Mouse (Mus musculus) lung, postnatal 14 days (tissue): ENCODE results near the gene Ankfn1.
A peak's percentile ranks its signal among the peaks of the same experiment; 100 is the strongest.

Experiments
- DNase-seq: peaks from one replicate; pipeline ENCODE4 v3.0.0; 2021

Ankfn1 gene

DNA sequence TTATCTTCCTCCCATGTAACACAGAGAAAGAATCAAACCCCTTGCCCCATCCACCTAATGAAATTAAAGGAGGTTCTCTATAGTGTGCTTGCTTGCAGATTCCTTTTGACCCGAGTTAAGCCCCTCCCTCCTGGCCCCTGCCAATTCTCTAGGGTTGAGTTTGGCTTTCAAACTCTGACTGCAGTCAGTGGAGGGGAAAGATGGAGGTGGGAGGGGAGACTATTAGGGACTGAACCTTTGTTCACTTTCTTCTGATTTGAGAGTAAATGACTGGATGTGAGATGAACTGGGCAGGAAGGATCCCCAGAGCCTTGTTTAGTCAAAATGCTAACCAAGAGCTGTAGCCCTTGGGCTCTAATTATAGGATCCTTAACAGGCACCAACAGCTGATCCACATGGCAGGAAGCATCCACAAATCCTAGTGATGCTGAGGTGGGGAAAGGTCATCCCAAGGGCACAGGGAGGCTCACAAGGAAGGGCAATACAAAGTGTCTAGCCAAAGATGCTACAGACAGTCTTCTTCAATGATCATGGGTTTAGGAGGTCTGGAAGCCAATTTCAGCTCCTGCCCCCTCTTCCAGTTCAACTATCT is 103.4 kb downstream of the Ankfn1 start:
- no peak for DNase-seq

DNA sequence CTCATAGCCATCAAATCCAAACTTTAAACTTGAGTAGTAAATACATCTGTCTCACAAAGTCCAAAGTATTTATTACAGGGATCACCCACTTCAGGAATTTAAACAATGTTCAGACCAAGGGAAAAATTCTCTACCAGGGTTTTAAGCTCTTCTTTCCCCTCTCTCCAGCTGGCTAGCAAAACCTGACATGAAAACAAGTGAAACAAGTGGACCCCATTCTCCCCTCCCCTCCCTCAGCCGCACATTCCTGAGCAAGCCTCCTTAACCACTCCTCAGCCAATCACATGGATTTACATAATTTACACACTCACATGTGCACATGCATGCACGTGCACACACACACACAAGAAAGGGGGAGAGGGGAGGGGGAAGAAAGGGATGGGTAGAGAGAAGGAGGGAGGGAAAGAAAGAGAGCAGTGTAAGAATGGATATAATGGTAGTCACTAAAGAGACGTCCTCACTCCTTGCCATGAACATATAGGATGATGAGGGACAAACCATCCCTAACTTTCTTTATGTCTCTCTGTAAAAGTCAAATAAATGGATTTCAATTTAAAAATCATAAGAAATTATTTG is 104.9 kb downstream of the Ankfn1 start:
- no peak for DNase-seq

DNA sequence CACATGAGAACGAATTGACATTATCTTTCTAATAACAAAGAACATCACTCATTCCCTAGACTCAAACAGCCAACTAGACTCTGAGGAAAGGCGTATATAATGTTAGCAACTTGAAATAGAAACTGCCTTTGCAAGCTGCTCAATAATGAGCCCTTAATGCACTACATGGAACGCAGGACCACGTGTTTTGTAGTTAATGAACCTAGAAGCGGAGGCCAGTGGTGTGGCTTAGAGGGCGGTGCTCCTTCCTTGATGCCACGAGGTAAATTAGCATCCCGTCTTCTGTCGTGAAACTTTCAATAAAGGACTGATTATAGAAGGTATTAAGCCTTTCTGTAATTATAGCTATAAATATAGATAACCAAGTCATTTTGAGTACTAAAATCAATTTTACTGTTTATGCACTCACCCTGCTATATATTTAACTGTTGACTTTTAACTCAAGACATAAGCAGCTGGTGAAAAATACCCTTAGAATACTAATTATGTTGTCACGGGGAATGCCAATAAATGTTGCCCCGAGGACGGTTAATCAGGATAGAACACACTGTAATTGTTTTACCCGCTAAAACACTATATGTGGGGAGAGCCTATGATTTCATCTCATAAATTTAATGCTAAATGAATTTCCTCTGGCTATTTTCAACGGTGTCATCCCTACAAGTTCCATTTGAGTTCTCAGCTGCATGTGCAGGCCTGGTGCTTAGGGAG is 112.1 kb downstream of the Ankfn1 start:
- DNase-seq: no peak

GRCm38 (mm10) chr11:89659048-89659447 is 118.4 kb downstream of the Ankfn1 start:
- DNase-seq: no peak

DNA sequence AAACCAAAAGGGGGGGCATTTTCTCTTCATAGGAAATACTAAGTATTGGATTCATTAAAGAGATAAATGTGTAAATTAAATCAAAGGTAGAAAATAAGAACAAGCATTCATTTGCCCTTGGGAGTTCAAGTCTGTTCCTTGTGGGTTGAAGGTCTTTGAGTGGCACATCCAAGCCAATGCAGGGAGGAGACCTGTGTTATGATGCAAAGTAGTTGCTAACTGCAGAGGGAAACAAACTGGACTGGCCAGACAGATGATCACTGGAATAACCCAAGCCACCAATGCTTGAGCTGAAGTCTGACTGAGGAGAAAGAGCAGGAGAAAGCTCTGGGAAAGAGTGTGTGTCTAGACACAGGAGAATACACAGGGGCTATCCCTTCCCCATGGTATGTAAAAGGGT is 120.9 kb downstream of the Ankfn1 start:
- DNase-seq: no peak

- no peak for DNase-seq
Measured at GRCm38 (mm10) chr11:89635740-89636139, 141.7 kb downstream of the Ankfn1 start.

GRCm38 (mm10) chr11:89631315-89631714 is 146.1 kb downstream of the Ankfn1 start:
- DNase-seq: no peak

- DNase-seq: no peak
Measured at GRCm38 (mm10) chr11:89628562-89628961, 148.9 kb downstream of the Ankfn1 start.

DNA sequence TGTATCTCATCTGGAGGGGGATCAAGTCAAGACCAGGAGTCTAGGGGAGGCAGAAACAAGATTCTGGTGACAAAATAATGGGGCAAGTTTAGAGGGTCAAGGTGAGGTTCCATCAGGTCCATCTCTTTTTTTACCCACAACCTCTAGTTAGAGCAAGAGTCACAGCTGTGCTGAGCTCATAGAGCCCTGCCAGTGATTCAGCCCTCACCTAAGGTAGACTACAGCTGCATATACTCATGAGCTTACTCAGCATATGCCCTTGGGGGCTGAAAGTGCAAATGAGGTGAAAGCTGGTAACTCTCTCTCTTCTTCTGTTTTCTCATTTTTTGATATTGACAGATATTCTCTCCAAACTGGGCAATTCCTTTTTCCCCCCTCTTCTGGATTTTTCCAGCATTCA is 150.2 kb downstream of the Ankfn1 start:
- no peak for DNase-seq

DNA sequence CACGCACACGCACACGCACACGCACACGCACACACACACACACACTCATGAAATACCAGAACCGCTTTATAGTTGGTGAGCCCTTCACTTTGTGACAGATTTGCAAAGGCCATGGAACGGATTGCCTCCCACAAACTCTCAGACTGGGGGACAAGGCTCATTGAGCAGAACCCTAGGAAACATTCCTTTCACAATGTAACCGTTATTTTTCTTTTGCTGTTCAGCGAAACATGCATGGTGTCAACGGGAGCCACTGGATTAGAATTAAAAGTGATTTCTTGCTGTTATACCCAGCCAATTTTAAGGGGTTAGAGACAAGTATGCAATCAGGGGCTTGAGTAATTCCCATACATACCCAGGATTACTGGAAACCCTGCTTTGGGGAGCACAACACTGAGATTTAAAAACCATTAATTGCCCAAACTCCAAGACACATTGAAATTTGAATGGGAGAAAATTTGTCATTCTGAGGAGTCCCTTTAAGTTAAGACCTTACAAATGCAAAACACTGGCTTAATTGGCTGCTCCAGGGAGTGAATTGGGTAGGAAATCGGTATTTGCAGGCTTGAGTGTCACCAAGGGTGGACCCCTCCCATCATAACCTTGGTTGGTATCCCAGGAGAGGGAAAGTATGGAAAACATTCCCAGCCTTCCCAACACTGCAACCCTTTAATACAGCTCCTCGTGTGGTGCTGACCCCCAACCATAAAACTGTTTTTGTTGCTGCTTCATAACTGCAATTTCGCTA is 153.6 kb downstream of the Ankfn1 start:
- DNase-seq: no peak

DNA sequence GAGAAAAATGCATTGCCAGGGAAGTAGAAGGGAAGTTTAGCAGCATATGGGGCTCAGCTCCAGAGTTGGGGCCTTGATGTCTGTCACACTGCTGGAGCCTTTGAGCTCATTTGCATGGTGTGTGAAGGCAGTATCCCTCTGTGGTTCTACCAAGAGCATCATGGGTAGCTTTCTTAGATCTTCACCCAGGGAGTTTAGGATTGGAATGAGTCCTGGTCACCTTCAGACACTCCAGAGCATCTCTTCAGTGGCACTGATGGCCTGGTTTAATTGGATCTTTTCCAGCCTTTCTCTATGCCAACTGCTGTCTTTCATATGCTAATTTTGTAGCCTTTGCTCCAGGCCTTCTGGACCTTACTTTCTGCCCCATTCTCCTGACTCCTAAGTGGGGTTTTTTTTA is 157.5 kb downstream of the Ankfn1 start:
- no peak for DNase-seq

DNA sequence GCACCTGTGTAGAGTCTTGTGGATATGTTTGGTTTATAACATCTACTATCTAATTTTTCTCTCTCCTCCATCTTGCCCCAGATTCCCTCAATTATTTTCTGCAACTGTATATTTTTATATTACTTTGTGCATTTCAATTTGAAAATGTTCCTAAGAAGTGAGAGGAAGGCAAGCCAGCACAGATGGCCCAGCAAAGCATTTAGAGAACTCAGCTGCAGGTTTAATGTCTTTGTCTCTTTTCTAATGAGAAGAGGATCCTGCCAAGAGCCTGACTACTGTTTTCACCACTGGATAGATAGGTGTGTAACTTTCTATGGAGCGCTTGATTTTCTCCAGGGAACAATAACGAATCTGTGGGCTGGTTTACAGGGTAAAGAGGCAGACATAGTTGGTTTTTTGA is 161.6 kb downstream of the Ankfn1 start:
- DNase-seq: no peak

DNA sequence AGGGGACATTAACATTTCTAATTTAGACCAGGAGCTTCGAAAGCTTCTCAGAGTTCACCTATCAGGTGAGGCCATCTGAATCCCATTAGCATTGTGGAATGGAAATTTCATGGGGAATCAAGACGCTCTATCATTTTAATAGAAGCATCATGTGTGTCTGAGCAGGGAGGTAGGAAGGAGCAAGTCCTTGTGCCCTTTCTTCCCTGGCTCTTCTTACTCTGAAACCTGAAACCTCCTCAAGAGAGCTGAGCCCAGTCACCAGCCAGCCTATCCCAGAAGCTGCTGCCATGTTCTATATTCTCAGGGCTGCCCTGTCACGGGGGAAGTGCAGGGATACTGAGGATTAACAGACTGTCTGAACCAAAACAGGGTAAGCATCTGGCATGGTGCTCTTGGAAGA is 165.9 kb downstream of the Ankfn1 start:
- no peak for DNase-seq

- DNase-seq: no peak
Measured at GRCm38 (mm10) chr11:89608071-89608470, 169.4 kb downstream of the Ankfn1 start.

DNA sequence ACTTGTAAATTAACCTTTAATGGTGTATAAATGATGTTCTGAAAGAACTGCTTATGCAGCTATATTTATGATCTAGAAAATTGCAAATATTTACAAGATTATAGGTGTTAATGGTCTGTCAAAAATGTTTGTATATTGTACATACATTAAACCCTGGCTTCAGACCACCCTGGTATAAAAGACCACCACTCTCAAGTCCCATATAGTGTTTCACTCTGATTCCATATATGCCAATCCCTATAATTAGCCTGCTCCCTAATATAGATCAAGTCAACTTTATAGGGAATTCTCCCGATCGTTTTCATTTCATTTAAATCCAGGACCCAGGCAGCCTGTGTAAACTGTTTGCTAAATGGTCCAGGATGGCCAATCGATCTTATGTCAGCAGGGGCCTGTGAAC is 170.2 kb downstream of the Ankfn1 start:
- DNase-seq: no peak

DNA sequence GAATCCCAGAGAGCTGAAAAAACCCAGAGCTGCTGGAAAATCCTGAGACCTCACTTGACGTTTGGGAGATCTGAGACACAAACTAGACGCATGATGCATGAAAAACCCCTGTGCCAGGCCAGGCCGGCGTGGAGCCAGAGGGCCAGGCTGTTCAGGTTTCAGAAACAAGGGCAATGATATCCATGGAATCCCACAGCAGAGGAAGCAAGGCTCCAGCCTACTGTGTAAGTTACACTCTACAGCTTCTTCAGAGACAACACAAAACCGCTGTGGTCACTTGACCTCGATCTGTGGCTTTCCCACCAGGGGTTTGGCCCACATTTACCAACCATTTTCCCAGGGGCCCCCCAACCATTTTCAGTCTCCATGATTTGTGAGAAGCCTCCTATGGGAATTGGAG is 171.1 kb downstream of the Ankfn1 start:
- DNase-seq: no peak

DNA sequence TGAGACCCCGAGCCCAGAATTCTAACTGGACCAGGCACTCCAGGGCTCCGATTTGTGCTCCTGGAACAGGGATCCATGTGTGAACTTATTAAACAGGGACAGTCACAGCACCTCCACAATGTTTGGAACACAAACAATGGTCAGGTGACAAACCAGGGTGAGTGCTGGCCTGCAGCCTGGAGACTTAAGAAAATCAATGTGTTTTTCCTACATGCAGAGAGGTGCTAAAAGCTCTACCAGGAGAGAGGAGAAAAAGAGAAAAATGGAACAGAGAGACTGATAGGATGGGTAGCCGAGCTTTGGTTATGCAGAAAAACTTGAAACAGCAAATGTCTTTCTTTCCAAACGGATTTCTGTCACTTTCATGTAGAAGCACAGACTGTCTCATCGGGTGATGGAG is 174.5 kb downstream of the Ankfn1 start:
- DNase-seq: no peak

GRCm38 (mm10) chr11:89600921-89601515 is 176.4 kb downstream of the Ankfn1 start:
- peak; percentile 8 for DNase-seq

DNA sequence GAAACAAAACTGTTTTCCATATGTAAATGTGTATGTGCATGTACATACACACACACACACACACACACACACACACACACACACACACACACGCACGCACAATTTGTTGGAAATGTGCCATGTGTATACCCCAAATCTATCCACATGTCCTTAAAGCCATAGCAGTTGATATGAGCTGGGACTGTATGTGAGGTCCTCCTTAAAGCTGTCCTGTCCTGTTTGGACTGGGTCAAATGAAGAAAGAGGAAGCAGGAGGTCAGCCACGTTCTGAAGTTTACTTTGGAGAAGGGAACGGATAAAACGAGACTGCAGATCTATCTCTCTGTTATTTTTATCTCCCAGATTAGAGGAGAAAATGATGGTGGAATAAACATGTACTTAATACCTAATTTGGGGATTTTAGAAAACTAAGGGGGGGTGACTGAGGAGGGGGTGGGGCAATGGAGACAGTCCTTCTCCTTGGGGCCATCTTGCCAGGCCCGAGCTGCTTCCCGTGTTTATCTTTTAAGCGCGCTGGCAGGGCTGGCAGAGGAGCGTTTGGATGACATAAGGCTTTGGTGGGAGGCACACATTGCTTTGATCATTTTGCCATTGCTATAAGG is 187.1 kb downstream of the Ankfn1 start:
- DNase-seq: no peak

DNA sequence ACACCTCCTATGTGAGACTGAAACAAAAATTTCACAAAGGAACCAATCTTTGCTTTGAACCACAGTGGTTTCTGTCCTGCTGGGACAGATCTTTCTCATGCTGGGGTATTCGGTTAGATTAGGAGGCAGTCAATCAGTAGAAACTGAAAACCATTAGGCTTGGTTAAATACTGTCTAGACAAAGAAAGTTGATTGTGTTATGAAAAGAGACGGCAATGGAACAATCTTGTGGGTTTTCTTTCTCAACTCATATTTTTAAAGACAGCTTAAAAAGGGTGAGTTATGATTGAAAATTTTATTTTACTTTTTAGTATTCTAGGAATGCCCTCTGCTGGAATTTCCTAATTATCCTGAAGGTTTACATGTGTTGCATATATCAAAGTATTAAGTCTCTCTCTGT is 191.1 kb downstream of the Ankfn1 start:
- no peak for DNase-seq

DNA sequence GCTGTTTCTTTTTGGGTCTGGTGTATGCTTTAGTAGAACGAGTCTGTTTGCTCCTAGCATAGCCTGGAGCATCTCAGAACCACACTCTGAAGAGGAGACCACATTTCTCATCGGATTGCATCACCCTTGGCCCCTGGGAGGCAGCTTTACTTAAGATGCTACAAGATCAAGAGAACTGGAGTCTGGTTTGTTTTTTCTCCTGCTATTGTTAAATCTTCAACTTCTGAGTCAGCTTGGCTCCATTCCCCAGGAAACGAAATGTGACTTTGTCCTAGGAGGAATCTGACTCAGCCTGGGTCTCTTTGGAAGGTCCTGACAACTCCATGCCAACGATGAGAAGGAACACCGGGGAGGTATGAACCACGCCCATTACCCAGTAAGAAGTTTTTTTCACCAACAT is 197.6 kb downstream of the Ankfn1 start:
- DNase-seq: peak; percentile 3

GRCm38 (mm10) chr11:89579111-89579510 is 198.3 kb downstream of the Ankfn1 start:
- no peak for DNase-seq

GRCm38 (mm10) chr11:89574269-89574838 is 203.1 kb downstream of the Ankfn1 start:
- DNase-seq: no peak
